Mouse (Mus musculus): ENCODE measurements around the gene Aspg.

Aspg gene

GRCm38 (mm10) chr12:112106541-112106971 lies at the start of gene Aspg:
Gene Aspg (plus strand): TSS chr12:112106679.
- no peak for DNase-seq (ENCODE audit: low spot score in 2 of 2)

GRCm38 (mm10) chr12:112077651-112078050 lies 28.8 kb upstream of the Aspg start:
- DNase-seq (ENCODE audit: low spot score in 2 of 2) = peak; percentile 43 to 74

GRCm38 (mm10) chr12:112079911-112080310 lies 26.6 kb upstream of the Aspg start:
- no peak for DNase-seq (ENCODE audit: low spot score in 2 of 2)

- no peak for DNase-seq (ENCODE audit: low spot score in 2 of 2)
These were observed 25.6 kb upstream of the Aspg start for GRCm38 (mm10) chr12:112080911-112081310.

GRCm38 (mm10) chr12:112082241-112082640 lies 24.2 kb upstream of the Aspg start:
- DNase-seq (ENCODE audit: low spot score in 2 of 2) = no peak

GRCm38 (mm10) chr12:112086250-112086649 lies 20.2 kb upstream of the Aspg start:
- DNase-seq (ENCODE audit: low spot score in 2 of 2) = no peak

GRCm38 (mm10) chr12:112086726-112087125 lies 19.8 kb upstream of the Aspg start:
- no peak for DNase-seq (ENCODE audit: low spot score in 2 of 2)

- no peak for DNase-seq (ENCODE audit: low spot score in 2 of 2)
These were observed 17.7 kb upstream of the Aspg start for GRCm38 (mm10) chr12:112088609-112089324.

GRCm38 (mm10) chr12:112091054-112091453 lies 15.4 kb upstream of the Aspg start:
- DNase-seq (ENCODE audit: low spot score in 2 of 2) = peak in 1 of 2 experiments; percentile 52

GRCm38 (mm10) chr12:112094261-112094880 lies 12.1 kb upstream of the Aspg start:
- DNase-seq (ENCODE audit: low spot score in 2 of 2) = no peak

GRCm38 (mm10) chr12:112096051-112096732 lies 10.3 kb upstream of the Aspg start:
- no peak for DNase-seq (ENCODE audit: low spot score in 2 of 2)

GRCm38 (mm10) chr12:112096733-112097117 lies 9.8 kb upstream of the Aspg start:
- DNase-seq (ENCODE audit: low spot score in 2 of 2) = no peak

- DNase-seq (ENCODE audit: low spot score in 2 of 2) = no peak
These were observed 6.4 kb upstream of the Aspg start for GRCm38 (mm10) chr12:112100106-112100505.

- DNase-seq (ENCODE audit: low spot score in 2 of 2) = no peak
These were observed 5.4 kb upstream of the Aspg start for GRCm38 (mm10) chr12:112101045-112101444.

GRCm38 (mm10) chr12:112103179-112103578 lies 3.3 kb upstream of the Aspg start:
- DNase-seq (ENCODE audit: low spot score in 2 of 2) = no peak

- no peak for DNase-seq (ENCODE audit: low spot score in 2 of 2)
These were observed 1.6 kb upstream of the Aspg start for GRCm38 (mm10) chr12:112104890-112105289.

- no peak for DNase-seq (ENCODE audit: low spot score in 2 of 2)
These were observed 1.2 kb downstream of the Aspg start for GRCm38 (mm10) chr12:112107685-112108084.

GRCm38 (mm10) chr12:112108696-112109445 lies 2.4 kb downstream of the Aspg start:
- no peak for DNase-seq (ENCODE audit: low spot score in 2 of 2)

- DNase-seq (ENCODE audit: low spot score in 2 of 2) = no peak
These were observed 3.2 kb downstream of the Aspg start for GRCm38 (mm10) chr12:112109701-112110100.

GRCm38 (mm10) chr12:112111323-112111722 lies 4.8 kb downstream of the Aspg start:
- no peak for DNase-seq (ENCODE audit: low spot score in 2 of 2)

GRCm38 (mm10) chr12:112112235-112112634 lies 5.8 kb downstream of the Aspg start:
- no peak for DNase-seq (ENCODE audit: low spot score in 2 of 2)

All from spleen, postnatal 10 days (tissue).